Mouse (Mus musculus) olfactory bulb, adult 2 months (tissue): Measurements from ENCODE around the gene Zfp970. TPM values are rescaled to one million over a fixed set of nuclear protein-coding genes. Genes with fewer than 3 reads are reported as not detected.
"Not testable (repeated sequence)": the region's sequence is repeated elsewhere in the genome, so short reads cannot be mapped to it uniquely, and the experiment has no call there.

Experiments used
- H3K27ac ChIP-seq: fragments of 200-500 bp; 2 replicates; pipeline ENCODE4 v1.5.1; 2012; ENCODE audit warnings: low read depth, low read length; ENCODE audit not compliant: insufficient read depth
- H3K4me1 ChIP-seq: fragments of 200-500 bp; 2 replicates; pipeline ENCODE4 v1.6.1; 2012; ENCODE audit warnings: low read length; ENCODE audit not compliant: control insufficient read depth, insufficient read depth
- H3K4me3 ChIP-seq: fragments of 200-500 bp; 2 replicates; pipeline ENCODE4 v1.5.1; 2012; ENCODE audit warnings: mild to moderate bottlenecking, low read depth, low read length, moderate library complexity; ENCODE audit not compliant: insufficient read depth
- CTCF ChIP-seq: fragments of 200-500 bp; IDR thresholded peaks from 2 replicates; pipeline ENCODE4 v1.5.1; 2012; ENCODE audit warnings: low read depth, mild to moderate bottlenecking, low read length, moderate library complexity; ENCODE audit not compliant: insufficient read depth
- POLR2A ChIP-seq: fragments of 200-500 bp; IDR thresholded peaks from 2 replicates; pipeline ENCODE4 v1.6.1; 2012; ENCODE audit warnings: mild to moderate bottlenecking, low read depth, low read length, moderate library complexity; ENCODE audit not compliant: insufficient read depth
- WGBS: fragments of 180-500 bp; shearing (Covaris S2); methylation state at CpG from one replicate; pipeline ENCODE4 v1.1.7; 2018; 5-methylcytosine and 5-hydroxymethylcytosine counted together
- polyA plus RNA-seq: library from polyadenylated mRNA; stranded (reverse); fragments of >200 nt; gene quantifications from 2 replicates; pipeline ENCODE4 v1.2.4, GENCODE M21; 2012; ENCODE audit warnings: low replicate concordance; ENCODE audit not compliant: missing spikeins, insufficient read depth, insufficient read length

The Zfp970 gene
- polyA plus RNA-seq, 1 experiment: 263 TPM

- Histone ChIP-seq H3K4me3 (no peak overlapping the region), H3K27ac (no peak overlapping the region), H3K4me1 (no peaks in the 10 kb centered on the region)
- WGBS: 75% methylated on average over 8 of the region's 8 CpGs
- no peak for TF ChIP-seq CTCF
- TF ChIP-seq POLR2A: no peak
These were observed 55.5 kb downstream of the Zfp970 start for GRCm38 (mm10) chr2:177520035-177520434.

- H3K27ac ChIP-seq: no peak overlapping the region
- WGBS: 92% methylated on average over 20 of the region's 20 CpGs
These were observed 58.5 kb downstream of the Zfp970 start for GRCm38 (mm10) chr2:177523061-177523460.

GRCm38 (mm10) chr2:177523674-177524073 lies 59.1 kb downstream of the Zfp970 start:
- H3K4me3 ChIP-seq, H3K4me1 ChIP-seq, H3K27ac ChIP-seq: not testable (repeated sequence)
- WGBS: 91% methylated on average over 6 of the region's 6 CpGs

More at GRCm38 (mm10) chr2:177523061-177523460, 58.5 kb downstream of the Zfp970 start:
- Histone ChIP-seq H3K4me1 (no peaks in the 10 kb centered on the region), H3K4me3 (no peak overlapping the region)
- no peak for TF ChIP-seq POLR2A
- no peak for TF ChIP-seq CTCF

GRCm38 (mm10) chr2:177524171-177524570 lies 59.6 kb downstream of the Zfp970 start:
- not testable (repeated sequence) for H3K27ac ChIP-seq, H3K4me3 ChIP-seq, H3K4me1 ChIP-seq
- 94% methylated on average over 16 of the region's 16 CpGs for WGBS

Other genes starting within 250 kb of the Zfp970 start
- not detected in 2 replicates for gene Gm14409, start 197.7 kb upstream of the Zfp970 start, polyA plus RNA-seq
- gene Gm14412, start 140.4 kb upstream of the Zfp970 start, polyA plus RNA-seq: not detected in 2 replicates
- not detected in 2 replicates for gene Gm14418, start 66.4 kb upstream of the Zfp970 start, polyA plus RNA-seq
- not detected in 2 replicates for gene Gm14403, start 33.5 kb downstream of the Zfp970 start, polyA plus RNA-seq
- gene Gm14406, start 113.5 kb downstream of the Zfp970 start, polyA plus RNA-seq: not detected in 2 replicates